Mouse (Mus musculus): Measurements from ENCODE around the gene Ppp2r3a.

GRCm38 (mm10) chr9:101069781-101070180 is 181.8 kb downstream of the Ppp2r3a start:
- no peak for TF ChIP-seq CTCF (IDR thresholded peaks at IDR 0.05; ENCODE audit: low read depth, low read length)
- no peak for TF ChIP-seq POLR2A (IDR thresholded peaks at IDR 0.05; ENCODE audit: extremely low read depth, insufficient read depth, low read length)

Measured in liver, adult 2 months (tissue).